ENCODE assay signal across 16 mouse cellular contexts in the genomic region with DNA sequence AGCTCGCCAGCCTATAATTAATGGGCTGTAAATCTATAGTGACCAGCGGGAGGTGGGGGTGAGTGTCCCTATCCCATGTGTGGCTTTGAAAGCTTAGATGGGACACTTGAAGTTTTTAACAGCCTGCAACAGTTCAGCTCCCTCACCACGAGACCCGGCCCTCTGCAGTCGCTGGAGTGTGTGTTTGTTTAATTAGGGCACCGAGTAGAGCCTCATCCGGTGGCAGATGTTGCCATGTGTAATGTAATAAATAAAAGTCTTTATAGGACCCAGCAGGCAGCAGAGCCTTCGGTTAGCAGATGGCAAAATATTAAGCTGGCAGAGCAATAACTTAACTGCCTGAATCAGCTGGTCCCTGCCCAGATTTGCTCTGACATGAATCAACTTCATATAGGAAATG.
DNase-seq lines count a peak whose midpoint lies in the region; ATAC-seq and TF ChIP-seq lines count a peak whose summit lies in the region.
"Had no signal": no experiment of that assay in that cellular context is flagged by ENCODE, and none has a peak within 500 bp of the region (broad histone marks: within the 10 kb centered on the region; RNA-seq: fewer than 3 reads in every experiment).

No protein-coding gene starts in this region.

- DNase-seq in embryo, embryonic 11 days: peak; percentile 22
- DNase-seq in embryo, embryonic 10 days (ENCODE audit: low spot score): no peak
- peak; percentile 37 for DNase-seq in kidney, postnatal 0 days (ENCODE audit: low spot score)
- no peak for DNase-seq in kidney, adult 2 months
- peak; percentile 16 for DNase-seq in limb, embryonic 14.5 days (ENCODE audit: low spot score)
- no peak for DNase-seq in cerebellum, adult 11 months
- DNase-seq: adrenal gland, adult 8-10 months; cerebellum, postnatal 36 days; heart, postnatal 10 days; kidney, postnatal 14 days; lung, postnatal 4 days; spleen, adult 18-20 months had no signal

- no peak for TF ChIP-seq POLR2A in kidney, adult 2 months (IDR thresholded peaks at IDR 0.05; ENCODE audit: low read depth, low read length)
- no peak for TF ChIP-seq POLR2A in limb, embryonic 14.5 days (IDR thresholded peaks at IDR 0.05; ENCODE audit: borderline replicate concordance, extremely low read depth, insufficient read depth, insufficient read length)

- TF ChIP-seq CTCF in kidney, postnatal 0 days (IDR thresholded peaks at IDR 0.05; ENCODE audit: low read depth): no peak
- no peak for TF ChIP-seq CTCF in kidney, adult 2 months (conservative IDR thresholded peaks at IDR 0.05; ENCODE audit: insufficient read depth, insufficient read length, low read depth, low read length)

- no peak for ATAC-seq in kidney, postnatal 0 days (replicated peaks; ENCODE audit: low FRiP score, low read depth)
- ATAC-seq in forebrain, embryonic 16.5 days: peak; percentile 74
- ATAC-seq in limb, embryonic 14.5 days (ENCODE audit: low FRiP score, low read depth): no peak
- ATAC-seq in megakaryocyte-erythroid progenitor cell, adult 5-6 weeks (replicated peaks; ENCODE audit: low FRiP score, low TSS enrichment, poor library complexity, severe bottlenecking): no peak

- H3K36me3 ChIP-seq in kidney, postnatal 0 days (ENCODE audit: insufficient read depth, low read length): no peaks in the 10 kb centered on the region
- no peaks in the 10 kb centered on the region for H3K36me3 ChIP-seq in kidney, adult 2 months (ENCODE audit: control insufficient read depth, insufficient read depth, low read length)
- H3K36me3 ChIP-seq in forebrain, embryonic 16.5 days (ENCODE audit: control insufficient read depth, insufficient read depth): no peaks in the 10 kb centered on the region
- H3K36me3 ChIP-seq in limb, embryonic 14.5 days (ENCODE audit: control insufficient read depth, insufficient read depth, low read length): no peaks in the 10 kb centered on the region
- H3K36me3 ChIP-seq: liver, embryonic 15.5 days had no signal

- H3K4me3 ChIP-seq in kidney, postnatal 0 days (replicated peaks; ENCODE audit: low read depth, low read length): no peak overlapping the region
- no peak overlapping the region for H3K4me3 ChIP-seq in kidney, adult 2 months (ENCODE audit: insufficient read depth, low read depth, low read length)
- no peak overlapping the region for H3K4me3 ChIP-seq in forebrain, embryonic 16.5 days (replicated peaks; ENCODE audit: low read length)
- H3K4me3 ChIP-seq in limb, embryonic 14.5 days (replicated peaks; ENCODE audit: low read length): no peak overlapping the region
- H3K4me3 ChIP-seq: liver, embryonic 15.5 days had no signal

- no peak overlapping the region for H3K4me2 ChIP-seq in kidney, postnatal 0 days (ENCODE audit: low read length)
- no peak overlapping the region for H3K4me2 ChIP-seq in forebrain, embryonic 16.5 days (ENCODE audit: low read length)
- H3K4me2 ChIP-seq in limb, embryonic 14.5 days (replicated peaks; ENCODE audit: low read depth, low read length, severe bottlenecking): no peak overlapping the region
- H3K4me2 ChIP-seq: liver, embryonic 15.5 days had no signal

- H3K9me3 ChIP-seq in kidney, postnatal 0 days (replicated peaks; ENCODE audit: low read length): no peaks in the 10 kb centered on the region
- H3K9me3 ChIP-seq in forebrain, embryonic 16.5 days (ENCODE audit: control insufficient read depth, low read length): no peaks in the 10 kb centered on the region
- no peaks in the 10 kb centered on the region for H3K9me3 ChIP-seq in limb, embryonic 14.5 days (ENCODE audit: control insufficient read depth, low read length)
- H3K9me3 ChIP-seq: liver, embryonic 15.5 days had no signal

- H3K27me3 ChIP-seq in kidney, postnatal 0 days (ENCODE audit: insufficient read depth, low read length): no peaks in the 10 kb centered on the region
- no peaks in the 10 kb centered on the region for H3K27me3 ChIP-seq in kidney, adult 2 months (replicated peaks; ENCODE audit: control insufficient read depth, insufficient read depth, low read length)
- no peaks in the 10 kb centered on the region for H3K27me3 ChIP-seq in forebrain, embryonic 16.5 days (replicated peaks; ENCODE audit: control insufficient read depth, insufficient read depth, low read length)
- H3K27me3 ChIP-seq in limb, embryonic 14.5 days (ENCODE audit: control insufficient read depth, insufficient read depth, low read length): no peaks in the 10 kb centered on the region
- H3K27me3 ChIP-seq: liver, embryonic 15.5 days had no signal

- no peak overlapping the region for H3K9ac ChIP-seq in kidney, postnatal 0 days (ENCODE audit: low read depth, low read length)
- no peak overlapping the region for H3K9ac ChIP-seq in forebrain, embryonic 16.5 days (replicated peaks; ENCODE audit: low read depth, low read length)
- H3K9ac ChIP-seq in limb, embryonic 14.5 days (ENCODE audit: low read depth, low read length, severe bottlenecking): no peak overlapping the region
- H3K9ac ChIP-seq: liver, embryonic 15.5 days had no signal

- 6% methylated on average over 8 of the region's 8 CpGs for WGBS in kidney, postnatal 0 days
- WGBS in kidney, adult 2 months: 11% methylated on average over 8 of the region's 8 CpGs
- whole genome bisulfite sequencing in forebrain, embryonic 16.5 days: 27% methylated on average over 8 of the region's 8 CpGs
- 9% methylated on average over 8 of the region's 8 CpGs for WGBS in limb, embryonic 14.5 days

- H3K4me1 ChIP-seq in kidney, postnatal 0 days (replicated peaks; ENCODE audit: insufficient read depth, low read length): no peaks in the 10 kb centered on the region
- no peaks in the 10 kb centered on the region for H3K4me1 ChIP-seq in kidney, adult 2 months (ENCODE audit: control insufficient read depth, insufficient read depth, low read length)
- H3K4me1 ChIP-seq in forebrain, embryonic 16.5 days (replicated peaks; ENCODE audit: control insufficient read depth, insufficient read depth, low read length): peaks cover 15% of the 10 kb centered on the region
- peaks cover 7% of the 10 kb centered on the region for H3K4me1 ChIP-seq in limb, embryonic 14.5 days (ENCODE audit: control insufficient read depth, insufficient read depth, low read length)
- H3K4me1 ChIP-seq: liver, embryonic 15.5 days had no signal

- H3K27ac ChIP-seq in kidney, postnatal 0 days: no peak overlapping the region
- no peak overlapping the region for H3K27ac ChIP-seq in kidney, adult 2 months (ENCODE audit: insufficient read depth, low read depth, low read length)
- H3K27ac ChIP-seq in forebrain, embryonic 16.5 days (ENCODE audit: low read length): no peak overlapping the region
- H3K27ac ChIP-seq in limb, embryonic 14.5 days (replicated peaks; ENCODE audit: low read depth, low read length): no peak overlapping the region
- H3K27ac ChIP-seq: liver, embryonic 15.5 days; stomach, postnatal 0 days had no signal

Comparison
In these comparisons a context has a peak if more than half of its experiments do, and no peak if none do; other contexts are left out.
1. DNase-seq: peak in embryo, embryonic 11 days (single experiment), kidney, postnatal 0 days (single experiment) and limb, embryonic 14.5 days (single experiment); none in embryo, embryonic 10 days (single experiment), kidney, adult 2 months (single experiment) and cerebellum, adult 11 months (single experiment).